Mouse (Mus musculus): Measurements from ENCODE around the gene Ganc. TPM values are rescaled to one million over a fixed set of nuclear protein-coding genes. Genes with fewer than 3 reads are reported as not detected.

Gene Ganc
- polyA plus RNA-seq (2015; fragmentation: Nextera tagmentation; extraction: Ambion mirVana): 15.9 and 19.4 TPM in 2 replicates

GRCm38 (mm10) chr2:120403653-120403985, at the start of gene Ganc:
TSS of gene Ganc (plus strand) at chr2:120403896.

GRCm38 (mm10) chr2:120403986-120404822, 508 bp downstream of the Ganc start, which contains the start of gene Tmem87a:
TSS of gene Tmem87a (minus strand) at chr2:120404113.

DNA sequence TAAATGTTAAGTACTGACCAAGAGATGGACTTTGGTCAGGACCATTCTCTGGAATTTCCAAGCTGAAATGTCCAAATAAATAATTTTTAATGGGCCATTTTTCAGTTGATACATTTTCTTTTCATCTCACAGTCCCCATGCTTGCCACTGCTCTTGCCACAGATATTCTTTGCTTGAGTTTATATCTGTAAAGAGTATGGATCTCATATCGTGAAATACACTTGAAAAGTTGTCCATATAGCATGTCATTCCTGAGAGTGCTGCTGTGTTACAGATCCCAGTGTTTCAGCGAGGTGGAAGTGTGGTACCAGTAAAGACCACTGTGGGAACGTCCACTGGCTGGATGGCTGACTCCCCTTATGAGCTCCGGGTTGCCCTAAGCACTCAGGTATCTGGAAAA, 52.0 kb downstream of the Ganc start, which contains the start of gene Capn3:
Capn3 (plus strand) TSS at position 301 of the 400 bp plus-strand sequence.

Other genes starting within 250 kb of the Ganc start
- 232 and 273 TPM in 2 replicates for gene Ehd4, start 249.3 kb upstream of the Ganc start, polyA plus RNA-seq (2015; fragmentation: Nextera tagmentation; extraction: Ambion mirVana)
- 3.8 and 4.6 TPM in 2 replicates for gene Pla2g4e, start 158.6 kb upstream of the Ganc start, polyA plus RNA-seq (2015; fragmentation: Nextera tagmentation; extraction: Ambion mirVana)
- 0.04 TPM in 1 of 2 replicates, not detected in the other for gene Pla2g4d, start 114.7 kb upstream of the Ganc start, polyA plus RNA-seq (2015; fragmentation: Nextera tagmentation; extraction: Ambion mirVana)
- 0.89 TPM in 1 of 2 replicates, not detected in the other for gene Pla2g4f, start 89.7 kb upstream of the Ganc start, polyA plus RNA-seq (2015; fragmentation: Nextera tagmentation; extraction: Ambion mirVana)
- 9.6 and 10.0 TPM in 2 replicates for gene Vps39, start 50.8 kb upstream of the Ganc start, polyA plus RNA-seq (2015; fragmentation: Nextera tagmentation; extraction: Ambion mirVana)
- gene Tmem87a, start 217 bp downstream of the Ganc start, polyA plus RNA-seq (2015; fragmentation: Nextera tagmentation; extraction: Ambion mirVana): 6.4 and 7.5 TPM in 2 replicates
- gene Capn3, start 52.1 kb downstream of the Ganc start, polyA plus RNA-seq (2015; fragmentation: Nextera tagmentation; extraction: Ambion mirVana): 36.8 and 38.2 TPM in 2 replicates
- 48.2 and 57.1 TPM in 2 replicates for gene Zfp106, start 159.9 kb downstream of the Ganc start, polyA plus RNA-seq (2015; fragmentation: Nextera tagmentation; extraction: Ambion mirVana)
- 29.7 and 31.8 TPM in 2 replicates for gene Snap23, start 163.8 kb downstream of the Ganc start, polyA plus RNA-seq (2015; fragmentation: Nextera tagmentation; extraction: Ambion mirVana)
- 15.0 and 15.5 TPM in 2 replicates for gene Haus2, start 205.5 kb downstream of the Ganc start, polyA plus RNA-seq (2015; fragmentation: Nextera tagmentation; extraction: Ambion mirVana)
- 18.2 and 18.5 TPM in 2 replicates for gene Lrrc57, start 205.6 kb downstream of the Ganc start, polyA plus RNA-seq (2015; fragmentation: Nextera tagmentation; extraction: Ambion mirVana)
- 4.8 and 5.6 TPM in 2 replicates for gene Stard9, start 225.2 kb downstream of the Ganc start, polyA plus RNA-seq (2015; fragmentation: Nextera tagmentation; extraction: Ambion mirVana)

Data from skeletal muscle tissue, postnatal 0 days (tissue).